Mouse (Mus musculus) embryonic facial prominence, embryonic 15.5 days (tissue): ENCODE results near the gene Junb. TPM values are rescaled to one million over a fixed set of nuclear protein-coding genes. Genes with fewer than 3 reads are reported as not detected.

Experiments used
- microRNA-seq: library from miRNA; unstranded; fragments of <30 nt; microRNA quantifications from one replicate; pipeline ENCODE4, GENCODE M21; 2016; ENCODE audit warnings: borderline number of aligned reads
- polyA plus RNA-seq: library from polyadenylated mRNA; unstranded; fragments of >200 nt; fragmentation: Nextera tagmentation; extraction: Ambion mirVana; gene quantifications from 2 replicates; pipeline ENCODE4 v1.2.1, GENCODE M21; 2015

Gene Junb
- polyA plus RNA-seq, 1 experiment from 2014 or later, result 38.0 TPM

Small RNAs within 50 kb of the gene (microRNA-seq; reads per million reads assigned to microRNA genes)
- not detected for gene Gm24197

Other genes starting within 250 kb of the Junb start
- 61.4 and 62.0 TPM in 2 replicates for gene Nfix, start 178.4 kb downstream of the Junb start, polyA plus RNA-seq
- 8.4 and 8.9 TPM in 2 replicates for gene Dand5, start 155.9 kb downstream of the Junb start, polyA plus RNA-seq
- gene Gadd45gip1, start 147.2 kb downstream of the Junb start, polyA plus RNA-seq, result 46.5 TPM in 2 replicates
- 104 and 110 TPM in 2 replicates for gene Rad23a, start 138.1 kb downstream of the Junb start, polyA plus RNA-seq
- 975 and 998 TPM in 2 replicates for gene Calr, start 131.8 kb downstream of the Junb start, polyA plus RNA-seq
- gene Farsa, start 121.7 kb downstream of the Junb start, polyA plus RNA-seq, result 94.5 and 99.8 TPM in 2 replicates
- gene Syce2, start 106.6 kb downstream of the Junb start, polyA plus RNA-seq, result 68.0 and 72.9 TPM in 2 replicates
- gene Gcdh, start 84.8 kb downstream of the Junb start, polyA plus RNA-seq, result 29.4 and 32.2 TPM in 2 replicates
- gene Klf1, start 76.8 kb downstream of the Junb start, polyA plus RNA-seq, result 1.3 and 1.6 TPM in 2 replicates
- gene Dnase2a, start 70.2 kb downstream of the Junb start, polyA plus RNA-seq, result 20.0 and 22.4 TPM in 2 replicates
- 1.9 and 2.2 TPM in 2 replicates for gene Mast1, start 41.4 kb downstream of the Junb start, polyA plus RNA-seq
- 0.27 TPM in 1 of 2 replicates, not detected in the other for gene Rtbdn, start 31.7 kb downstream of the Junb start, polyA plus RNA-seq
- not detected in 2 replicates for gene Gm49661, start 9.3 kb downstream of the Junb start, polyA plus RNA-seq
- gene Prdx2, start 9.1 kb downstream of the Junb start, polyA plus RNA-seq, result 705 and 717 TPM in 2 replicates
- 94.9 and 99.1 TPM in 2 replicates for gene Rnaseh2a, start 9.0 kb downstream of the Junb start, polyA plus RNA-seq
- 27.2 and 30.6 TPM in 2 replicates for gene Hook2, start 11.9 kb upstream of the Junb start, polyA plus RNA-seq
- 0.93 and 2.0 TPM in 2 replicates for gene Best2, start 35.8 kb upstream of the Junb start, polyA plus RNA-seq
- gene Asna1, start 46.6 kb upstream of the Junb start, polyA plus RNA-seq, result 117 and 119 TPM in 2 replicates
- 114 and 117 TPM in 2 replicates for gene Trir, start 48.1 kb upstream of the Junb start, polyA plus RNA-seq
- gene Tnpo2, start 58.2 kb upstream of the Junb start, polyA plus RNA-seq, result 31.4 and 32.9 TPM in 2 replicates
- gene Fbxw9, start 81.3 kb upstream of the Junb start, polyA plus RNA-seq, result 32.6 and 37.4 TPM in 2 replicates
- gene Gm5741, start 89.3 kb upstream of the Junb start, polyA plus RNA-seq, result 0.65 and 0.88 TPM in 2 replicates
- gene Dhps, start 93.0 kb upstream of the Junb start, polyA plus RNA-seq, result 53.0 and 57.9 TPM in 2 replicates
- 123 and 127 TPM in 2 replicates for gene Wdr83os, start 102.0 kb upstream of the Junb start, polyA plus RNA-seq
- gene Wdr83, start 102.6 kb upstream of the Junb start, polyA plus RNA-seq, result 42.0 and 43.7 TPM in 2 replicates
- gene Man2b1, start 104.6 kb upstream of the Junb start, polyA plus RNA-seq, result 35.7 and 39.5 TPM in 2 replicates
- 3.2 TPM in 2 replicates for gene Zfp791, start 144.4 kb upstream of the Junb start, polyA plus RNA-seq
- gene Cks1brt, start 173.2 kb upstream of the Junb start, polyA plus RNA-seq, result not detected in 2 replicates
- not detected in 2 replicates for gene Olfr371, start 247.3 kb upstream of the Junb start, polyA plus RNA-seq